Mouse (Mus musculus): Measurements from ENCODE around the gene Gm10491. TPM values are rescaled to one million over a fixed set of nuclear protein-coding genes. Genes with fewer than 3 reads are reported as not detected.

The Gm10491 gene
- not detected in 2 replicates for polyA plus RNA-seq (2015; fragmentation: Nextera tagmentation; extraction: Ambion mirVana)

DNA sequence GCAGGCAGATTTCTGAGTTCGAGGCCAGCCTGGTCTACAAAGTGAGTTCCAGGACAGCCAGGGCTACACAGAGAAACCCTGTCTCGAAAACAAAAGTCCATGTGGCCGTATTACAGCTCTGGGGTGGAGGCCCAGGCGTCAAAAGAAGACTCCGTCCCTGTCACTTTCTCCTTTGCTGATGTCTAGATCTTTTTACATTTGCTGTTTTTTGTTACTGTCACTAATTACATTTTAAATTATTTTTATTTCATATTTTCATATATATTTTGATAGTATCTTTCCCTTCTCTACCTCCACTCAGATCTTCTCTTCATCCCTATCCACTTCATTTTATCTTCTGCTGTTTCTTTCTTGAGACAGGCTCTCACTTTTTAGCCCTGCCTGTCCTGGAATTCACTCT lies at the start of gene Gm10491:
TSS of gene Gm10491 (minus strand) at position 101 of the 400 bp plus-strand sequence.

DNA sequence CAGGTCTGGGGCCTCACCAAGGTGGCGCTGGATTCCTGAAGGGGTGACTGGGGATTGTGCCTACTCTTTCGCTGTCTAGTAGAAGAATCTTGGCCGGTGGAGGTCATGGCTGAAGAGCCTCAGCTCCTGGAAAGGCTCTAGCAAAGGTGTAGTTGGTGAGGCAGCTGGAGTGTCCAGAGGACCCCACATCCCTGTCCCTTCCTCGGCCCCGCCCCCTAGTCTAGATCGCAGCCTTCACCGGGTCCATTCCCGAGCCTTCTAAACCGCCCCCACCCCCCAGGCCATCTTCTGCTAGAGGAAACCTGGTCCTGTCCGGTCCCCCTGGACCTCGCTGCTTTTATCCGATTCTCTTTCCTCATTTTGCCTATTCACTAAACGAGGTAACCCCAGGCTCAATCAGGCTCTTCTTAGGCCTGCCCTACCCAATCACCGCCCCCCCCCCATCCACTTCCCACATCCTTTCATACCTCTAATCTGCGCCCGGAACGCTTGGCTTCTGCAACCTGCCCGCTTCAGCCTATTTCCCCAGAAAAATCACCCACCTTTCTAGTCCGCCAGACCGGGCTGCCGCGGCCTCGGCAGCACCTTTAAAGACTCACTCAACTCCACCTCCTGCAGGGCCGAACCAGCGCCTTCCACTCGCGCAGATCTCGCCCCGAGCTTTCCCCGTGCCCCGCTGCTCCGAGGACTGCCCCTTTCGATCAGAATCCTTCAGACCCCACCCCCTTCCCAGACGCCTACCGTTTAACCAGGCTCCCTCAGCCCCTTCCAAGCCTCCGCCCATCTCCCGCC lies 39.7 kb upstream of the Gm10491 start, which contains the start of gene Hdac6:
TSS of gene Hdac6 (minus strand) at position 782 of the 792 bp plus-strand sequence.

DNA sequence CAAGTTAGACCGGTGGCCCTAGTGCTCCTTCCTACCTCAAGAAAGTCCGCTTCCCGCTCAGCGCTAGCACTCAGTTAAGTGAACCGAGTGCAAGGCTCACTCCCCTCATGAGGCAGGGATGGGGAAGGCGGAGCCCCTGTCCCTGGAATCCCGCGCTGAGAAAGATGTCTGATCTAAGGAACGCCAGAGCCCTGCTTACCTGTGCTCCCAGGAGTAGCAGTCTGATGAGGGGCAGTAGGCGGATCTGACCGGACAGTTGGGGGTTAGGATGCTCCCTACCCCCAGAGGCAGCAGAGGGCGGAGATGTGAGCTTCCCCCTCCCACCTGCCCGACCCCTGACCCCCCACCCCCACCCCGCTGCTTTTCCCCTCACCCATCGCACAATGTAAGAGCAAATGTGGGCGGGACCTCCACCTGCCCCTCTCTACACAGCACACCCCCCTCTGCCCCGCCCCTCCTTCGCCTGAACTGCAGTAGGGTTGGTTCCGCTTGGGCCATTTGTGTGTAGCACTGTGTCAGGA lies 20.7 kb upstream of the Gm10491 start, which contains the start of gene Eras:
TSS of gene Eras (minus strand) at position 338 of the 521 bp plus-strand sequence.

DNA sequence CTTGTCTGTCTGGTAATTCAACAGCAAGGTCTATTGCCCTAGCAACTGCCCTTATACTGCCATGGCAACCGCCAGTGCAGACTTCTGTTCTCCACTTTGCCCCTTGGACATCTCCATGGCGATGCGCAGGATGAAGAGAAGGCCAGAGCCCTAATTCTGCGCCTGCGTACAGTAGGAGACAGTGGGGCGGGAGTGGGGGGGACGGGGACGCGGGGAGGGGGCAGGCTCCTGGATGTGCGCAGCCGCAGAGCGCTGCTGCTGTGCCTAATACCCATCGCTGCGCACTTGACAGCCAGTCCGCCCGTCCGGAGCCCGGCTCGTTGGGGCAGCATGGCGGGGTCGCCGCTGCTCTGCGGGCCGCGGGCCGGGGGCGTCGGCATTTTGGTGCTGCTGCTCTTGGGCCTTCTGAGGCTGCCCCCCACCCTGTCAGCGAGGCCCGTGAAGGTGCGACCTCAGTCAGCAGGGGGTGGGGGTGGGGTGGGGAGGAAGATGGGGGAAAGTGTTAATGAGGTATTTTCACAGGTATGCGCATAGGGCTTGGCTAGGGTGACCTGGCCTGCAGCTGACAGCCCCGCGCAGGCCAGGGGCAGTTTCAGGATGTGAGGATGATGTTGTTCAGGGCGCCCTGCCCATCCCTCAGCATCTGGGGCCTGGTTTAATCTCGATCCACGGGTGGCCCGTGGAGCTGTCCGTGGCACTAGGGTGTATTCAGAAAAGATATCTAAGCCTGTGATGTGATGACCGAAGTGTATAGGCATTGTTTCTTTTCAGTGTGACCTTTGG lies 12.2 kb upstream of the Gm10491 start, which contains the start of gene Pcsk1n:
TSS of gene Pcsk1n (plus strand) at position 222 of the 783 bp plus-strand sequence.

DNA sequence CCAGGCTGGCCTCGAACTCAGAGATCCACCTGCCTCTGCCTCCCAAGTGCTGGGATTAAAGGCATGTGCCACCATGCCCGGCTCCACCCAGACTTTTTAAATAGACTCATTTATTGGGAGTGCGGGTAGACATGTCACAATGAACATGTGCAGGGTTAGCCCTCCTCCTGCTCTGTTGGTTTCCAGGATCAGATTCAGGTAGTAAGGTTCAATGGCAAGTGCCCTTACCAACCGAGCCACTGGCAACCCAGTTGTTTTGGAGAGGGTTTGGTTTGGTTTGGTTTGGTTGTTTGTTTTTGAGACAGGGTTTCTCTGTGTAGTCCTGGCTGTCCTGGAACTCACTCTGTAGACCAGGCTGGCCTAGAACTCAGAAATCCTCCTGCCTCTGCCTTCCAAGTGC lies 1.6 kb upstream of the Gm10491 start, which contains the start of gene Gm10490:
TSS of gene Gm10490 (plus strand) at position 301 of the 400 bp plus-strand sequence.

DNA sequence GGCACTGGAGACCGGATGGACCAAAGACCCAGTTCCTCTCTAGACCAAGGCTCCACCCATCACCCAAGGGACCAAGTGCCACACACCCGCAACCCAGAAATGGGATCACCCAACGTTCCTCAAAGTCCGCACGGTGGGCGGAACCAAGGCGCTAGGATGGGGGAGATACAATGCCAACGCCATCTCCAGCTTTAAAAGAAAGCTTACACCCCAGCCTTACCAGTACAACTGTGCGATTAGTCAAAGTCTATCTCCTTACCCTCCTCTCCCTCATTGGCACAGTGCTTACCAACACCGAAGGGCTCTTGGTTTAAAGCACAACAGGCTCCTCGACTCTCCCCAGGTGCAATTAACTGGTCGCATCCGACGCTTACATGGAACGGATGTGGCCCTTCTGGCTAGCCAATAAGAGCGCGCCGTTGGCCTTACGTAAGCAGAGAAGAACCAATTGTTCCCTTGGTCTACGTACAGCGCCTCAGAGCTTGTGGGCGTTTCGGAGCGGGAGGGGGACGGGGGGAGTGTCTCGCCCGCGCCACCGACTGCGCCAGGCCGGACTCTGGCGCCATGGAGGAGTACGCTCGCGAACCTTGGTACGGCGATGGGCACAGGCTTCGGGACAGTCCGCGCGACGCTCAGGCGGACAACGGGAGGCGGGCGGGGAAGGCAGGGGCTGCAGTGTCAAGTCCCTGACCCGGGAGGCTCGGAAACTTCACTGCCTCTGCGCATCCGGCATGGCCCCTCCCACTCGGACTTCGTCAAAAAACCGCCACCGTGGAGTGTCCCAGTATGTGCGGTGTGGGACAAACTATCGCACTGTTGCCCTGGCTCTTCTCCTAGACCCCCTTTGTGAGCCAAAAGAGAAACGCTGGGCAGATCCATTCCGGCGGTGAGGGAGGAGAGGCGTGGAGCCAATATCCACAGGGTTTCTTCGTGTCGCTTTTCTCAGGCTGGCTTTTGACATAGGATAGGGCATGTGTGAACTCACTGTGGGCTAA lies 8.5 kb downstream of the Gm10491 start, which contains the start of the genes Pqbp1 and Timm17b:
TSS of gene Pqbp1 (minus strand) at position 390 of the 995 bp plus-strand sequence.
TSS of gene Timm17b (plus strand) at position 478 of the 995 bp plus-strand sequence.

DNA sequence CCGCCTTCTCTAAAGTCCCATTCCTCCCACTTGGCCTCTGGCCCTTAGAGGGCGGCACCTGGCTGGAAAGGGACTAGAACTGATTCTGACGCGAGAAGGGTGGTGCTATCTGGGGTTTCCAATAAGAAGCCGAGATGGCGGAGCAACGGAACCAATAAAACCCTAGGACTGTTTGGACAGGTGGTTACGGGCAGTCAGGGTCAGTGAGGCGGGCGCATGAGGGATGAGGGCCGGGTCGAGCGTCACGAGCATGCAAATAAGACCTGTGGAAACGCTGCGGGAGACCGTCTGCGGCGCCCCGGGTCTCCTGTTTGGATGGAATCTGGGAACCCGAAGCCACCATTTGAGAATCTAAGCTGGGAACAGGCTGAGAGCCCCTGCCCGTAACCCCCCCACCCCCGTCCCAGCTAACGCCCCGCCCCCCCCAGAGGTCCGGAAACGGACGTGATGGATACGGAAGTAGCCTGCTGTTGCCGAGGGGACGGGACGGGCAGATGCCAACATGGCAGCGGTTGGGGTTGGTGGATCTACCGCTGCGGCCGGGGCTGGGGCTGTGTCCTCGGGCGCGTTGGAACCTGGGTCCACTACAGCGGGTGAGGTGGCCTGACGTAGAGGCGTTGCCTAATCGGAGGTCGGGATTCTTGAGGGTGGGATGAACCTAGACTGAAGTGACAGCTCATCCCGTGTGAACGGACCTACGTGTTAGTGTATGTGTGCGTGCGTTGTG lies 23.6 kb downstream of the Gm10491 start, which contains the start of gene Slc35a2:
TSS of gene Slc35a2 (plus strand) at position 188 of the 727 bp plus-strand sequence.

DNA sequence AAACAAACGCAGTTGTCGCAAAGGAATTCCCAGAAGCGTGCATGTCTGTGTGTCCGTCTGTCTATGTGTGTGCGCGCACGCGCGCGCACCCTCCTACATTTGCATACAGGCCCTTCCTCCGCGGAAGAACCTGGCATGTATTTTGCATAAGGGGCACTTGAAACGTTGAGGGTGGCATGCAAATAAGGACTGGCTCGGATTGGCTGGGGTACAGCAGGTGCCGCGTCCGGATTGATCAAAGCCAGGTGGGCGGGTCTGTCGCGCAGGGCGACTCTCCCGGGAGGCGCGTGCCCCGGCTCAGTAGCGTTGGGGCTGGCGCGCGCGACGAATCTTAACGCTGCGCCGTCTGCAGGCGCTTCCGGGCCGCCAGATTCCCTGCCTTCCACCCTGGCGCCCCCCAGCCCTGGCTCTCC lies 29.6 kb downstream of the Gm10491 start, which contains the start of gene Pim2:
TSS of gene Pim2 (plus strand) at position 256 of the 413 bp plus-strand sequence.

Other genes starting within 250 kb of the Gm10491 start
- 82.0 and 99.0 TPM in 2 replicates for gene Plp2, start 236.4 kb downstream of the Gm10491 start, polyA plus RNA-seq (2015; fragmentation: Nextera tagmentation; extraction: Ambion mirVana)
- gene Magix, start 226.6 kb downstream of the Gm10491 start, polyA plus RNA-seq (2015; fragmentation: Nextera tagmentation; extraction: Ambion mirVana): 0.34 and 0.70 TPM in 2 replicates
- 15.6 and 16.1 TPM in 2 replicates for gene Gpkow, start 210.7 kb downstream of the Gm10491 start, polyA plus RNA-seq (2015; fragmentation: Nextera tagmentation; extraction: Ambion mirVana)
- 23.5 and 26.1 TPM in 2 replicates for gene Wdr45, start 193.5 kb downstream of the Gm10491 start, polyA plus RNA-seq (2015; fragmentation: Nextera tagmentation; extraction: Ambion mirVana)
- 0.69 and 0.82 TPM in 2 replicates for gene Gm45208, start 185.6 kb downstream of the Gm10491 start, polyA plus RNA-seq (2015; fragmentation: Nextera tagmentation; extraction: Ambion mirVana)
- 7.2 and 7.9 TPM in 2 replicates for gene Praf2, start 179.4 kb downstream of the Gm10491 start, polyA plus RNA-seq (2015; fragmentation: Nextera tagmentation; extraction: Ambion mirVana)
- gene Ccdc120, start 156.9 kb downstream of the Gm10491 start, polyA plus RNA-seq (2015; fragmentation: Nextera tagmentation; extraction: Ambion mirVana): 2.1 and 2.4 TPM in 2 replicates
- 14.4 and 18.0 TPM in 2 replicates for gene Tfe3, start 145.3 kb downstream of the Gm10491 start, polyA plus RNA-seq (2015; fragmentation: Nextera tagmentation; extraction: Ambion mirVana)
- gene Gripap1, start 118.1 kb downstream of the Gm10491 start, polyA plus RNA-seq (2015; fragmentation: Nextera tagmentation; extraction: Ambion mirVana): 38.5 and 43.6 TPM in 2 replicates
- 0.41 and 0.44 TPM in 2 replicates for gene Kcnd1, start 85.5 kb downstream of the Gm10491 start, polyA plus RNA-seq (2015; fragmentation: Nextera tagmentation; extraction: Ambion mirVana)
- gene Otud5, start 66.5 kb downstream of the Gm10491 start, polyA plus RNA-seq (2015; fragmentation: Nextera tagmentation; extraction: Ambion mirVana): 47.1 and 48.6 TPM in 2 replicates
- 4.5 and 6.1 TPM in 2 replicates for gene Pim2, start 29.6 kb downstream of the Gm10491 start, polyA plus RNA-seq (2015; fragmentation: Nextera tagmentation; extraction: Ambion mirVana)
- gene Slc35a2, start 23.8 kb downstream of the Gm10491 start, polyA plus RNA-seq (2015; fragmentation: Nextera tagmentation; extraction: Ambion mirVana): 14.2 and 17.2 TPM in 2 replicates
- gene Pqbp1, start 8.6 kb downstream of the Gm10491 start, polyA plus RNA-seq (2015; fragmentation: Nextera tagmentation; extraction: Ambion mirVana): 56.8 and 65.6 TPM in 2 replicates
- gene Timm17b, start 8.5 kb downstream of the Gm10491 start, polyA plus RNA-seq (2015; fragmentation: Nextera tagmentation; extraction: Ambion mirVana): 104 and 105 TPM in 2 replicates
- not detected in 2 replicates for gene Gm10490, start 1.7 kb upstream of the Gm10491 start, polyA plus RNA-seq (2015; fragmentation: Nextera tagmentation; extraction: Ambion mirVana)
- gene Pcsk1n, start 12.0 kb upstream of the Gm10491 start, polyA plus RNA-seq (2015; fragmentation: Nextera tagmentation; extraction: Ambion mirVana): 0.10 and 0.12 TPM in 2 replicates
- gene Eras, start 20.8 kb upstream of the Gm10491 start, polyA plus RNA-seq (2015; fragmentation: Nextera tagmentation; extraction: Ambion mirVana): not detected in 2 replicates
- gene Hdac6, start 40.1 kb upstream of the Gm10491 start, polyA plus RNA-seq (2015; fragmentation: Nextera tagmentation; extraction: Ambion mirVana): 4.6 and 5.7 TPM in 2 replicates
- 115 and 131 TPM in 2 replicates for gene Gata1, start 70.2 kb upstream of the Gm10491 start, polyA plus RNA-seq (2015; fragmentation: Nextera tagmentation; extraction: Ambion mirVana)
- not detected in 2 replicates for gene Glod5, start 110.7 kb upstream of the Gm10491 start, polyA plus RNA-seq (2015; fragmentation: Nextera tagmentation; extraction: Ambion mirVana)
- gene Suv39h1, start 166.9 kb upstream of the Gm10491 start, polyA plus RNA-seq (2015; fragmentation: Nextera tagmentation; extraction: Ambion mirVana): 38.6 and 39.7 TPM in 2 replicates
- 8.9 and 9.7 TPM in 2 replicates for gene Was, start 182.7 kb upstream of the Gm10491 start, polyA plus RNA-seq (2015; fragmentation: Nextera tagmentation; extraction: Ambion mirVana)
- gene Wdr13, start 225.1 kb upstream of the Gm10491 start, polyA plus RNA-seq (2015; fragmentation: Nextera tagmentation; extraction: Ambion mirVana): 8.3 and 9.4 TPM in 2 replicates
- gene Rbm3, start 238.0 kb upstream of the Gm10491 start, polyA plus RNA-seq (2015; fragmentation: Nextera tagmentation; extraction: Ambion mirVana): 848 and 905 TPM in 2 replicates